Mouse (Mus musculus) hindbrain, embryonic 10.5 days (tissue): Measurements from ENCODE around the gene Vps35. TPM values are rescaled to one million over a fixed set of nuclear protein-coding genes. Genes with fewer than 3 reads are reported as not detected.

Source experiments
- DNase-seq: peaks from one replicate; pipeline ENCODE4 v3.0.0-alpha.2; 2017; ENCODE audit warnings: low spot score
- H3K27ac ChIP-seq: fragments of 300-500 bp; sonication (generic); 2 replicates; pipeline ENCODE4 v1.5.1; 2016; ENCODE audit warnings: mild to moderate bottlenecking, moderate library complexity
- H3K27me3 ChIP-seq: fragments of 300-500 bp; sonication (generic); 2 replicates; pipeline ENCODE4 v1.6.1; 2016; ENCODE audit warnings: mild to moderate bottlenecking; ENCODE audit not compliant: poor library complexity, insufficient read depth, severe bottlenecking
- H3K36me3 ChIP-seq: fragments of 300-500 bp; sonication (generic); 2 replicates; pipeline ENCODE4 v1.6.1; 2016; ENCODE audit warnings: mild to moderate bottlenecking, moderate library complexity
- H3K4me1 ChIP-seq: fragments of 300-500 bp; sonication (generic); replicated peaks from 2 replicates; pipeline ENCODE4 v1.6.1; 2016; ENCODE audit warnings: mild to moderate bottlenecking
- H3K4me3 ChIP-seq: fragments of 300-500 bp; sonication (generic); 2 replicates; pipeline ENCODE4 v1.5.1; 2016; ENCODE audit warnings: mild to moderate bottlenecking, moderate library complexity
- H3K9me3 ChIP-seq: fragments of 300-500 bp; sonication (generic); 2 replicates; pipeline ENCODE4 v1.6.1; 2016; ENCODE audit warnings: mild to moderate bottlenecking, moderate library complexity
- WGBS: fragments of 180-500 bp; shearing (Covaris S2); methylation state at CpG from one replicate; pipeline ENCODE4 v1.1.7; 2016; 5-methylcytosine and 5-hydroxymethylcytosine counted together
- polyA plus RNA-seq: library from polyadenylated mRNA; unstranded; fragments of >200 nt; fragmentation: Nextera tagmentation; extraction: Ambion mirVana; gene quantifications from 2 replicates; pipeline ENCODE4 v1.2.1, GENCODE M21; 2016

Gene Vps35
- polyA plus RNA-seq, 1 experiment from 2014 or later = 147 TPM

GRCm38 (mm10) chr8:85308564-85308963 is 9.0 kb upstream of the Vps35 start:
- DNase-seq = no peak
- H3K27me3 ChIP-seq = no peaks in the 10 kb centered on the region
- H3K9me3 ChIP-seq = no peaks in the 10 kb centered on the region
- no peak overlapping the region for H3K27ac ChIP-seq
- no peaks in the 10 kb centered on the region for H3K4me1 ChIP-seq
- H3K36me3 ChIP-seq = peaks cover 65% of the 10 kb centered on the region
- H3K4me3 ChIP-seq = no peak overlapping the region
- 95% methylated on average over 2 of the region's 2 CpGs for WGBS

DNA sequence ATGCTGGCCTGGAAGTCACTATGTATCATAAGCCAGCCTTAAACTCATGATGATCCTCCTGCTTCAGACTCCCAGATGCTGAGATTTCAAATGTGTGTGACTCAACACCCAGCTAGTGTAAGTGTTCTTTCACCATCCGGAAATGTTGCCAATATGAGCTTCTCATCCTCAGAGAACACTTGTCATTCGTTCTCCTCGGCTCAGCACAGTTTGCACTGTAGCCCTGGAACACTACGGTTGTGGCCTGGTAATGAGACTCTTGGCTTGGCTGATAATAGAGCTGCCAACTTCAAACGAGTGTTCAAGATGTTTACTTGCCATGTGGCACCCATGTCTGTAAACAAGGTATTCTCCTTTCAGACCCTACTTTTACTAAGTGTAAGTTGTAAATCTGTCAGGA is 3.9 kb upstream of the Vps35 start:
- Histone ChIP-seq H3K4me1 (peaks cover 18% of the 10 kb centered on the region), H3K9me3 (no peaks in the 10 kb centered on the region), H3K4me3 (no peak overlapping the region), H3K27ac (no peak overlapping the region), H3K36me3 (peaks cover 76% of the 10 kb centered on the region), H3K27me3 (no peaks in the 10 kb centered on the region)
- DNase-seq = no peak
- 89% methylated on average over 5 of the region's 5 CpGs for WGBS

GRCm38 (mm10) chr8:85302931-85303330 is 3.3 kb upstream of the Vps35 start:
- Histone ChIP-seq H3K27ac (no peak overlapping the region), H3K4me3 (no peak overlapping the region), H3K9me3 (no peaks in the 10 kb centered on the region), H3K27me3 (no peaks in the 10 kb centered on the region), H3K4me1 (peaks cover 24% of the 10 kb centered on the region), H3K36me3 (peaks cover 70% of the 10 kb centered on the region)
- no peak for DNase-seq
- 96% methylated on average over 3 of the region's 3 CpGs for WGBS

DNA sequence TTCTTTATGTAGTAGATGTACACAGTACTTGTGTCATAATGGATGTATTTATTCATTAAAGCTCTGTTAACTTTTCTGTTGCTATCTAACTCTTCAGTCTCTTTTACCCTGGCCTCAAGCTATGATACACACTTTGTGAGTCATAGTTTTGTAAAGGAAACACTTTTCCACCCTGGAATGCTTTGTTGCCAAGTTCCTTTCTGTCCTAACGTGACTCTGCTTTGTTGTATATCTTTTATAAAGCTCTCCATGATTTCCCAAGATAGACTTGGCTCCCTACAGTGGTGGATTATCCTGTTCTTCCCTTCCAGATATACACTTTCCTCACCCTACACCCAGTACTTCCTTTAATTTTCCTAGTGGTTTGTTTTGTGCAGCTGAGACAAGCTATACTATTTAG is 2.3 kb upstream of the Vps35 start:
- Histone ChIP-seq H3K4me3 (no peak overlapping the region), H3K4me1 (peaks cover 33% of the 10 kb centered on the region), H3K27ac (no peak overlapping the region), H3K9me3 (no peaks in the 10 kb centered on the region), H3K27me3 (no peaks in the 10 kb centered on the region), H3K36me3 (peaks cover 60% of the 10 kb centered on the region)
- WGBS = 55% methylated on average over 1 of the region's 1 CpGs
- no peak for DNase-seq

- DNase-seq = no peak
- H3K4me3 ChIP-seq = peak overlapping the region; percentile 99
- peaks cover 34% of the 10 kb centered on the region for H3K4me1 ChIP-seq
- under 1% methylated on average over 53 of the region's 53 CpGs for WGBS
- no peaks in the 10 kb centered on the region for H3K27me3 ChIP-seq
- H3K36me3 ChIP-seq = peaks cover 40% of the 10 kb centered on the region
- peak overlapping the region; percentile 98 for H3K27ac ChIP-seq
- H3K9me3 ChIP-seq = no peaks in the 10 kb centered on the region
Measured at GRCm38 (mm10) chr8:85298600-85299433, 785 bp downstream of the Vps35 start.

- Histone ChIP-seq H3K4me1 (no peaks in the 10 kb centered on the region), H3K4me3 (no peak overlapping the region), H3K27ac (no peak overlapping the region), H3K36me3 (peaks cover 88% of the 10 kb centered on the region), H3K9me3 (no peaks in the 10 kb centered on the region), H3K27me3 (no peaks in the 10 kb centered on the region)
- 92% methylated on average over 1 of the region's 1 CpGs for WGBS
- DNase-seq = no peak
Measured at GRCm38 (mm10) chr8:85286846-85287245, 12.8 kb downstream of the Vps35 start.

- no peaks in the 10 kb centered on the region for H3K36me3 ChIP-seq
- H3K4me3 ChIP-seq = no peak overlapping the region
- no peak overlapping the region for H3K27ac ChIP-seq
- H3K27me3 ChIP-seq = no peaks in the 10 kb centered on the region
- DNase-seq = no peak
- H3K4me1 ChIP-seq = no peaks in the 10 kb centered on the region
- WGBS = 79% methylated on average over 1 of the region's 1 CpGs
- no peaks in the 10 kb centered on the region for H3K9me3 ChIP-seq
Measured at GRCm38 (mm10) chr8:85227297-85227696, 72.3 kb downstream of the Vps35 start.

DNA sequence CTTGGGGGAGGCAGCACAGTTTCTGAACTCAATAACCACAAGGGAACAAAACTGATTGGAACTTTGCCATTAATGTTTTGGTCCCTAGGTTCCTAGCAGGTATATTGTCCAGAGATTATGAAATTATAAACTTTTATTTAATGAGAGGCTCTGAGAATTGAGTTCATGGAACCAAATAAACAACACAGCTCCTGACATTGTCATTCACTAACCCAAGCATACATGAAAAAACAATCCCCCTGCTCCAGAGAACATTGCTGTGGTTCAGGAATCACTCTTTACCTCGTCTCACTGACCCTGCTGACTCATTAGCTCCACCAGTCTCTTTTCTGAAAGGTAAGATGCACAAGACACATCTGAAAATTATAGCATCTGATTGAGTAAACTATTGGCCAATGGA is 73.9 kb downstream of the Vps35 start, which contains the start of gene Olfr371:
Gene Olfr371, plus strand, starts transcription at position 301 of the 400 bp plus-strand sequence.
- Histone ChIP-seq H3K27me3 (no peaks in the 10 kb centered on the region), H3K4me1 (no peaks in the 10 kb centered on the region), H3K27ac (no peak within 1 kb of the TSS), H3K36me3 (no peaks in the 10 kb centered on the region), H3K9me3 (no peaks in the 10 kb centered on the region), H3K4me3 (no peak within 1 kb of the TSS)
- 53% methylated on average over 1 of the region's 1 CpGs for WGBS
- no peak for DNase-seq

- Histone ChIP-seq H3K9me3 (no peaks in the 10 kb centered on the region), H3K4me1 (no peaks in the 10 kb centered on the region), H3K27me3 (no peaks in the 10 kb centered on the region), H3K36me3 (no peaks in the 10 kb centered on the region), H3K4me3 (no peak overlapping the region), H3K27ac (no peak overlapping the region; the same call in 1 of the 2 replicates)
- WGBS = 50% methylated on average over 6 of the region's 6 CpGs
- no peak for DNase-seq
Measured at GRCm38 (mm10) chr8:85220992-85221391, 78.6 kb downstream of the Vps35 start.

DNA sequence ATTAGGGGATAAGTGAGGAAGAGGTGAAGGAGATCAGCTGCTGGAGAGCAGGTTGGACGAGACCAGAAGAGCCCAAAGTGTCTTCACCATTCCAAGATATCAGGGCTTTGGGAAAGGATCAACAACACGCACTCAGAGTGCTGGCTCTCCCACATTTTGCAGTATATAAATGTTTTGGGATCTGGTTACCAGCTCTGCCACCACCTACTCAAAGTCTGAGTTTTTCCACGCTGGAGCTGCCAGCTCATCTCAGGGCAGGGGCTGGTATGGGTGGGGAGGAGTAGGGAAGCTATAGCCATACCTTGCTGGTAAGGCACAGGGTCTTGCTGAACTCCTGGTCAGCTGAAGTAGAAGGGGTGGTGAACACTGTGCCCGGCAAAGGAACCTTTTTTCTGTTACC is 79.4 kb downstream of the Vps35 start:
- WGBS = 83% methylated on average over 4 of the region's 4 CpGs
- H3K27me3 ChIP-seq = no peaks in the 10 kb centered on the region
- no peak overlapping the region for H3K4me3 ChIP-seq
- H3K36me3 ChIP-seq = no peaks in the 10 kb centered on the region
- no peaks in the 10 kb centered on the region for H3K9me3 ChIP-seq
- no peak overlapping the region for H3K27ac ChIP-seq
- no peak for DNase-seq
- H3K4me1 ChIP-seq = no peaks in the 10 kb centered on the region

Other genes starting within 250 kb of the Vps35 start
- gene Fbxw9, start 239.7 kb downstream of the Vps35 start, polyA plus RNA-seq = 28.0 and 33.4 TPM in 2 replicates
- gene Gm5741, start 231.8 kb downstream of the Vps35 start, polyA plus RNA-seq = 0.86 and 1.0 TPM in 2 replicates
- gene Dhps, start 228.0 kb downstream of the Vps35 start, polyA plus RNA-seq = 73.7 and 75.2 TPM in 2 replicates
- 134 and 136 TPM in 2 replicates for gene Wdr83os, start 219.1 kb downstream of the Vps35 start, polyA plus RNA-seq
- 63.4 TPM in 2 replicates for gene Wdr83, start 218.5 kb downstream of the Vps35 start, polyA plus RNA-seq
- gene Man2b1, start 216.5 kb downstream of the Vps35 start, polyA plus RNA-seq = 19.8 and 23.1 TPM in 2 replicates
- gene Zfp791, start 176.7 kb downstream of the Vps35 start, polyA plus RNA-seq = 0.81 and 1.7 TPM in 2 replicates
- not detected in 2 replicates for gene Cks1brt, start 147.9 kb downstream of the Vps35 start, polyA plus RNA-seq
- not detected in 2 replicates for gene Olfr371, start 73.8 kb downstream of the Vps35 start, polyA plus RNA-seq
- gene Orc6, start 170 bp downstream of the Vps35 start, polyA plus RNA-seq = 127 and 145 TPM in 2 replicates
- gene Mylk3, start 86.5 kb upstream of the Vps35 start, polyA plus RNA-seq = 1.2 and 1.3 TPM in 2 replicates
- 39.8 and 42.9 TPM in 2 replicates for gene 4921524J17Rik, start 133.0 kb upstream of the Vps35 start, polyA plus RNA-seq
- gene Gpt2, start 192.8 kb upstream of the Vps35 start, polyA plus RNA-seq = 32.2 and 35.3 TPM in 2 replicates